Mouse (Mus musculus) heart, embryonic 14.5 days (tissue): ENCODE results near the gene Cmc1. TPM values are rescaled to one million over a fixed set of nuclear protein-coding genes. Genes with fewer than 3 reads are reported as not detected.
A peak's percentile ranks its signal among the peaks of the same experiment; 100 is the strongest.

ENCODE experiments used
- ATAC-seq: fragments of 200-750 bp; cut with Nextera tagmentation; 2 replicates; pipeline ENCODE4 v1.8.0; 2017; ENCODE audit warnings: low read depth, moderate TSS enrichment; ENCODE audit not compliant: insufficient number of reproducible peaks, insufficient read depth, low FRiP score
- H3K27ac ChIP-seq, 2 experiments: fragments of 200-500 bp in 1 of 2; fragments of 300-500 bp in 1 of 2; sonication (generic) in 1 of 2; replicated peaks in 1 of 2; 2 replicates each; pipeline ENCODE4 v1.5.1; 2012 to 2014; ENCODE audit warnings: low read depth in 2 of 2, low read length in 2 of 2, control low read depth in 1 of 2, mild to moderate bottlenecking in 1 of 2, mixed read lengths in 1 of 2; ENCODE audit not compliant: control insufficient read depth in 1 of 2, insufficient read depth in 1 of 2
- H3K27me3 ChIP-seq: fragments of 300-500 bp; sonication (generic); 2 replicates; pipeline ENCODE4 v1.6.1; 2014; ENCODE audit warnings: mild to moderate bottlenecking, low read length, control low read depth; ENCODE audit not compliant: control insufficient read depth, insufficient read depth
- H3K36me3 ChIP-seq: fragments of 300-500 bp; sonication (generic); 2 replicates; pipeline ENCODE4 v1.6.1; 2014; ENCODE audit warnings: mild to moderate bottlenecking, control low read depth, low read length, mixed read lengths; ENCODE audit not compliant: control insufficient read depth, insufficient read depth
- H3K4me1 ChIP-seq, 2 experiments: fragments of 200-500 bp in 1 of 2; fragments of 300-500 bp in 1 of 2; sonication (generic) in 1 of 2; 2 replicates each; pipeline ENCODE4 v1.6.1; 2012 to 2014; ENCODE audit warnings: low read length in 2 of 2, control low read depth in 1 of 2, mixed read lengths in 1 of 2; ENCODE audit not compliant: control insufficient read depth in 2 of 2, insufficient read depth in 2 of 2
- H3K4me2 ChIP-seq: fragments of 300-500 bp; sonication (generic); 2 replicates; pipeline ENCODE4 v1.6.1; 2014; ENCODE audit warnings: mild to moderate bottlenecking, low read length
- H3K4me3 ChIP-seq, 2 experiments: fragments of 200-500 bp in 1 of 2; fragments of 300-500 bp in 1 of 2; sonication (generic) in 1 of 2; 2 replicates each; pipeline ENCODE4 v1.5.1; 2012 to 2014; ENCODE audit warnings: low read length in 2 of 2, mild to moderate bottlenecking in 2 of 2, control low read depth in 1 of 2, low read depth in 1 of 2, moderate library complexity in 1 of 2; ENCODE audit not compliant: control insufficient read depth in 1 of 2, insufficient read depth in 1 of 2
- H3K9ac ChIP-seq: fragments of 300-500 bp; sonication (generic); 2 replicates; pipeline ENCODE4 v1.6.1; 2014; ENCODE audit warnings: mild to moderate bottlenecking, low read length
- H3K9me3 ChIP-seq: fragments of 300-500 bp; sonication (generic); 2 replicates; pipeline ENCODE4 v1.6.1; 2016; ENCODE audit warnings: low read length, control low read depth; ENCODE audit not compliant: control insufficient read depth
- WGBS: fragments of 180-500 bp; shearing (Covaris S2); extraction: QIAGEN DNeasy Blood & Tissue Kit; methylation state at CpG from one replicate; pipeline ENCODE4 v1.1.7; 2014; 5-methylcytosine and 5-hydroxymethylcytosine counted together
- polyA plus RNA-seq: library from polyadenylated mRNA; unstranded; fragments of >200 nt; fragmentation: Nextera tagmentation; extraction: Ambion mirVana; gene quantifications from 2 replicates; pipeline ENCODE4 v1.2.1, GENCODE M21; 2014

Cmc1 gene
- polyA plus RNA-seq, 1 experiment from 2014 or later = 49.1 TPM

DNA sequence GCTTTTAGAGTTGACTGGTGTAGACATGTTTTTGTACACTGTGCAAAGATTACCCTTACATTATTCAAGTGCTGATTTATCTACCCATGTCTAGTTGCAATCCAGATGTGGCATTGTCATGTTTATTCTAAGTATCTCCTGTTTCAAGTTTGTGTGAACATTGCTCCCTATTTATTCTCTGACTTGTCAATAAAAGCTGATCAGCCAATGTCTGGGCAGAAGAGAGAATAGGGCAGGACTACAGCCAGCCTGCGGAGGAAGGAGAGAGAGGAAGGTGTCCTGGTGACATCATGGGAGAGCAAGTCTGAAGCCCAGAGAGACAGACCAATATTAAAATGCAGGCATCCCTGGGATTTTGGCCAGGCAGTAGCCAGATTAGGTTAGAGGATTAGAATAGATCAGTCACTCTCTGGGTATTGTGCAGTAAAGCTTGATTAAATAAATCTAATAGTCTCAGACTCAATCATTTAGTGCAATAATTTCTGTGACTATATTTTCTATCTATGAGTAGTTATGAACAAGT lies 104.9 kb downstream of the Cmc1 start:
- Histone ChIP-seq H3K9ac (no peak overlapping the region), H3K4me1 (peaks cover 0 to 13% of the 10 kb centered on the region in 2 experiments; a peak in 3 of 4 replicates), H3K27ac (no peak overlapping the region), H3K36me3 (peaks cover 19% of the 10 kb centered on the region), H3K9me3 (no peaks in the 10 kb centered on the region), H3K4me3 (no peak overlapping the region), H3K27me3 (no peaks in the 10 kb centered on the region), H3K4me2 (no peak overlapping the region)
- ATAC-seq = no peak
- 44% methylated on average over 1 of the region's 1 CpGs for WGBS

DNA sequence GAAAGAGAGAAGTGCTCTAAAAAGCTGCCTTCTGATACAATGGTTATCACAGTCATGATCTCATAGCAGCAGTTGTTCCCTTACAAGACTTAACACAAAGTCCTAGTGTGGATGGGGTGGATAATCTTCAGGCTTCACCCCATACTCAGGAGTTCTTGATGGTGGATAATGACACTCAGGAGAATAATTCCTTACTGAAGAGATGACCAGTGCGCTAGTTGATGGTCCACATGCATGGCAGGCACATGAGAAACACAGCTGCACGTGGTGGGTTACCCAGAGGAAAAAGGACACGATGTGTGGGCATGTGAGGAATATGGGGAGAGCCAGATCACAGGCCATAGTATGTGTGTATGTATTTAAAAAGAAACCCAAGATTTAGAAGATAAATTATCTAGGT lies 106.4 kb downstream of the Cmc1 start:
- H3K4me2 ChIP-seq = no peak overlapping the region
- 93% methylated on average over 3 of the region's 3 CpGs for WGBS
- no peak for ATAC-seq
- no peaks in the 10 kb centered on the region for H3K9me3 ChIP-seq
- no peak overlapping the region for H3K4me3 ChIP-seq
- peaks cover 9% of the 10 kb centered on the region for H3K36me3 ChIP-seq
- no peaks in the 10 kb centered on the region for H3K27me3 ChIP-seq
- no peak overlapping the region for H3K27ac ChIP-seq
- H3K4me1 ChIP-seq = peaks cover 0 to 13% of the 10 kb centered on the region in 2 experiments; a peak in 3 of 4 replicates
- no peak overlapping the region for H3K9ac ChIP-seq

DNA sequence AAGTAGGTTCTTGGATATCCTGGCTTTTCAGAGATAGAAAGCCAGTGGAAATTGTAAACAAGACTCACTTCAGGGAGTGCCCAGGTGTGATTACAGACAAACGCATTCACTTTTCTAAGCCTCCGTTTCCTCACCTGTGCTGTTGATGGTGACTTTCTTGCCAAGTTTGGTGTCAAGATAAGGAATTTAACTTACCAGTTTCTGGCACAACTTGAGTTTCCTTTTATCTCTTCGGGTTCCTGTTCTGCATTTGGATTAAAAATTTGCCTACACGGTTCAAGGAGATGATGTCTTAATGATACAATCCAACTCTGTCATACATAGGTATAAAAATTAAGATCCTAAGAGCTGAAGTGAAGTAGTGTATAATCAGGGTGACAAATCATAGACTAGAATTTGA lies 107.2 kb downstream of the Cmc1 start:
- Histone ChIP-seq H3K36me3 (peaks cover 3% of the 10 kb centered on the region), H3K27me3 (no peaks in the 10 kb centered on the region), H3K9ac (no peak overlapping the region), H3K9me3 (no peaks in the 10 kb centered on the region), H3K4me2 (no peak overlapping the region), H3K27ac (no peak overlapping the region), H3K4me1 (peaks cover 0 to 13% of the 10 kb centered on the region in 2 experiments; a peak in 3 of 4 replicates), H3K4me3 (no peak overlapping the region)
- ATAC-seq = no peak
- 78% methylated on average over 4 of the region's 4 CpGs for WGBS

DNA sequence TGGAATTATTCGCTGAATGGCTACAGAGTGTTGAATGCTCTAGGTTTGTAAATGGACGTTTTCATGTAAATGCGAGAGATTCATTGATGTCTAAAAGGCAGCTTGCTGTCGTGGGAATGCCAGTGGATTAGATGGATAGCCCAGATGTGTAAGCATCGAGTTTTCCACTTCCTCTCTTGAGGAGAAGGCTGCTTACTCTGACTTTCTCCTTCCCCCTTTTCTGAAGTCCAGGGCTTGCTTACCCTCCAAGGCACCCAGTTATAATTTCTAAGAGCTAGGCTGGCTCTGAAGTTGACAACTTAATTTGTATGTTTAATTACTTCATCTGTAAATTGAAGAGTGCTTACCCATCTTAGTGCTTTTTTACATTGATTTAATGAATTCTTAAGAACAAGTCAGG lies 108.3 kb downstream of the Cmc1 start:
- no peaks in the 10 kb centered on the region; the same call in 1 of the 2 replicates for H3K36me3 ChIP-seq
- peak overlapping the region; percentile 74 for H3K4me2 ChIP-seq
- no peaks in the 10 kb centered on the region for H3K27me3 ChIP-seq
- ATAC-seq = no peak
- no peak overlapping the region for H3K27ac ChIP-seq
- H3K4me3 ChIP-seq = peak overlapping the region in 1 of 2 experiments; percentile 65; a peak in 3 of 4 replicates
- H3K9me3 ChIP-seq = no peaks in the 10 kb centered on the region
- H3K9ac ChIP-seq = peak overlapping the region; percentile 88
- peaks cover 0 to 13% of the 10 kb centered on the region in 2 experiments; a peak in 3 of 4 replicates for H3K4me1 ChIP-seq
- 32% methylated on average over 5 of the region's 5 CpGs for WGBS

DNA sequence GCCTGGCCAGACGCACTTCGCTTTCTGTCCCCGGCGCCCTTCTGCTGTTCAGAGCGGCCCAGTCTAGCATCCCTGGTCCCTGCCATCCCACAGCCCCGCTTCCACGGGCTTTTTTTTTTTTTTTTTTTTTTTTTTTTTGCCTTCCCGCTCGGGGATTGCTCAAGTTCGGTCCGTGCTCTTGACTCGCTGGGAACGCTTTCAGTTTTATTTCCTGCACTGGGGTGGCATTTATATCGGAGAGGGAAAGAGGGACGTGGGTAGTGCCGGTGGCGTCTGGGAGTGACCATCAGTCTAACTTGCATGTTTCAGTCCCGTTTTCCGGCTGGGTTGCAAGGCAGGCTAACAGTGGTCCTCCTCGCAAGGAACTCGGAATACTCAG lies 109.0 kb downstream of the Cmc1 start:
- Histone ChIP-seq H3K27ac (peak overlapping the region; percentile 62 to 97), H3K9me3 (no peaks in the 10 kb centered on the region), H3K4me1 (peaks cover 0 to 13% of the 10 kb centered on the region in 2 experiments; a peak in 3 of 4 replicates), H3K9ac (peak overlapping the region; percentile 88), H3K27me3 (no peaks in the 10 kb centered on the region), H3K4me2 (peak overlapping the region; percentile 74), H3K36me3 (no peaks in the 10 kb centered on the region; the same call in 1 of the 2 replicates), H3K4me3 (peak overlapping the region; percentile 57 to 65)
- under 1% methylated on average over 19 of the region's 21 CpGs for WGBS
- no peak for ATAC-seq

DNA sequence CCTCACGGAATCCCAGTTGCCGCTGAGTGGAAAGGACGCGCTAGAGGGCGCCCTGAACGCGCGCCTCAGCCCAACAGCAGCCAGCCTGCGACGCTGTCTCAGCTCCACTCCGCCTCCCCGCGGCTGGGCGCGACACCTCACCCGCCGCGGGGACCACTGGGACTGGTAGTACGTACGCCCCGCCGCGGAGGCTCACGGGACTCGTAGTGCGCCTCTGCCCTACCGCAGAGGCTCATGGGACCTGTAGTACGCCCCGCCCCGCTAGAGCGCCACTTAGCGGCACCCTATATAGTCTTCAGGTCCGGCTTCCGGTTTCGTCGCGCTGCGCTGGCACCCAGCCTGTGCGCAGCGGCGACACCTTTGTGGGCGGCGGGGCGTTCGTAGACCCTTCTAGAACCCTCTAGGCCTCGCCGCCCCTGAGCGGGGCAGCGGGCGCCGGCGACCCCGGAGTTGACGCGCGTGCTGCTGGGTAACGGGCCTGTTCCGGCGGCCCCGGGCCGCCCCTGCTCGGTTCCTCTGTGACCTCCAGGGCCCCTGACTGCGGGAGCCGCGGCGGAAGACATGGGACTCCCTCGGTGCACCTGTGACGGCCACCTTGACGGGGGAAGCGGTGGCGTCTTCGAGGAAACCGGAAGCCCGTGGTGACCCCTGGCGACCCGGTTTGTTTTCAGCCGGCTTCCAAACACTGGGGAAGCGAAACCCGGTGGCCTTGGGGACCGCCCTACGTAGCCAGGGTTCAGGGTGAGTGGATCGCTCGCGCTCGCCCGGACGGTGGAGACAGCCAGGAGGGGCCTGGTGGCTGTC lies 109.6 kb downstream of the Cmc1 start, which contains the start of gene Azi2:
Gene Azi2, plus strand, starts transcription at position 282 of the 804 bp plus-strand sequence.
- H3K9ac ChIP-seq = peak within 1 kb of the TSS; percentile 88
- H3K36me3 ChIP-seq = no peaks in the 10 kb centered on the region; the same call in 1 of the 2 replicates
- WGBS = under 1% methylated on average over 82 of the region's 87 CpGs
- peak; percentile 99 for ATAC-seq
- peak within 1 kb of the TSS; percentile 59 to 65 for H3K4me3 ChIP-seq
- peaks cover 0 to 13% of the 10 kb centered on the region in 2 experiments; a peak in 3 of 4 replicates for H3K4me1 ChIP-seq
- H3K27ac ChIP-seq = peak within 1 kb of the TSS; percentile 62 to 97
- H3K27me3 ChIP-seq = no peaks in the 10 kb centered on the region
- H3K4me2 ChIP-seq = peak within 1 kb of the TSS; percentile 74
- H3K9me3 ChIP-seq = no peaks in the 10 kb centered on the region

DNA sequence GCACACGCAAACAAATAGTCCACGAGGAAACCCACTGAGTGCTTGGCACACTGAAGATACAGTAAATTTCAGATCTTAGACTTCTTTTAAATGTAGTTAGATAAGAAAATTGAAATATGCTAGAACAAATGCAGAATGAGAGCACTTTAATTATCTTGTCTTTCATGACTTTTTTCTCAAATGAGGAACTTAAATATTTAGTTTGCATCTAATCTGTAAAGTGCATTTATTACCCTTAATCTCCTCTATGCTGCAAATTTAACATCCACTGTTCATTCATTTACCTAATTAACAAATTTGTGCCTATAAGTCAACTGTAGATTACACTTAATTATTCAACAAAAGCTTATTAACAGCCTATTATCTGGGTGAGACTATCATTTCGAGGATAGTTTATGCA lies 115.0 kb downstream of the Cmc1 start:
- 84% methylated on average over 3 of the region's 3 CpGs for WGBS
- no peak overlapping the region for H3K9ac ChIP-seq

More for the DNA sequence above, 115.0 kb downstream of the Cmc1 start:
- Histone ChIP-seq H3K4me2 (no peak overlapping the region), H3K4me3 (no peak overlapping the region), H3K9me3 (no peaks in the 10 kb centered on the region), H3K4me1 (no peaks in the 10 kb centered on the region), H3K36me3 (no peaks in the 10 kb centered on the region), H3K27me3 (no peaks in the 10 kb centered on the region), H3K27ac (no peak overlapping the region)
- ATAC-seq = no peak
